Mouse (Mus musculus) Muller cell, postnatal 12 days (primary cell): ENCODE measurements at regions not wholly inside any gene's neighbourhood (a gene's known extent, or its start where the extent isn't known, plus 50 kb on each side); places are given as distances from the start of the nearest gene placed in this dataset.
"Not testable (repeated sequence)": the region's sequence is repeated elsewhere in the genome, so short reads cannot be mapped to it uniquely, and the experiment has no call there.

ENCODE experiments used
- DNase-seq: peaks from one replicate; pipeline ENCODE4 v3.0.0-alpha.2; 2015; ENCODE audit errors: inconsistent ontology term

DNA sequence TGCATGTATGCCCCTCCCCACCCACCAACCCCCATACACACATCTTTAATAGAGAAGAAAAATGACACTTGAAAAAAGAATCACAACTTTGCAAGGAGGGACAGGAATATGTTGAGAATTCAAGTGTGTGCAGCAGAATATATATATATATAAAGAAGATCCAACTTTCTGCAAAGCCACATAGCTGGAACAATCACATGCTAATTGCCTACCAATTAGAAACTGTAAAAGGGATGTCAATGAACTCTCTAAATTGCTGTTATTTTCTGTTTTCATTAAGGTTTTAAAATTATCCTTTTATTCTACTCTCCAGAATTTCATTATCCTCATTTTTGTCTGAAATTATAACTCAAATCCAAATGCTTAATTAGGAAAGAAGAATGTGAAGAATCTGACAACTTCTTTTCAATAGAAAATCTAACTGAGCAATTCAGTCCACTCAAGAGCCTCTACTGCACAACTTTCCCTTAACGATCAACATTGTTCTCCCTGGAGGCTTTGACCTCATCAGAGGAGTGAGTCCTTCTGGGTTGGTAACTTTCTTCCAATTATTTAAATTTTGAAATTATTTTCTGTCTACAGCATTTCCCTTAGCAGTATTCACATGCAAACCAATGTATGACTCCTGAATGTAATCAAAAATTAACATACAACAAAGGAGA lies 610.2 kb downstream of the Gm9008 start:
- DNase-seq, result peak; percentile 92

DNA sequence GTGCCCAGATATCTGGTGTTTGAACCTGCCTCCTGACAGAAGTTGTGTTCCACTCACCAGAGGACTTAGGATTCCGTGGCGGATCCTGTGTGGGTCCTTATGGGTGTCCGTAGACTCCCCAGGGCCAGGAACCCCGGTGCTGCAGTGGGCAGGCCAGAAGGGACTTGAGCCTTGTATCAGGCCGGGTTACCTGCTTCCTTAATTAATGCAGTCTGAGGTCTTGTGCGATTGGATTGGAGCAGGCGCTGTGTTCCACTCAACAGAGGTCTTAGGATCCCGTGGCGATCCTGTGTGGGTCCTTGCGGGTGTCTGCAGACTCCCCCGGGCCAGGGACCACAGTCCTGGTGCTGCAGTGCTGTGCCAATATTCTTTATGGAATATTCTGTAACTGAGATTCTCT lies 631.3 kb downstream of the Gm9008 start:
- DNase-seq, result not testable (repeated sequence)
